Mouse (Mus musculus) spleen, adult 12 weeks (tissue): ENCODE results near the gene Hells.
A peak's percentile ranks its signal among the peaks of the same experiment; 100 is the strongest.

Source experiments
- DNase-seq: peaks from one replicate; pipeline ENCODE4 v3.0.0; 2022; ENCODE audit warnings: low spot score

The Hells gene

GRCm38 (mm10) chr19:38930788-38931565 is at the start of gene Hells:
Gene Hells (plus strand): TSS chr19:38930915.
- peak; percentile 81 for DNase-seq

GRCm38 (mm10) chr19:38901146-38902135 is 29.3 kb upstream of the Hells start:
- DNase-seq: no peak

GRCm38 (mm10) chr19:38902501-38902900 is 28.2 kb upstream of the Hells start:
- DNase-seq: no peak

- DNase-seq: no peak
Measured at GRCm38 (mm10) chr19:38913786-38914185, 16.9 kb upstream of the Hells start.

- no peak for DNase-seq
Measured at GRCm38 (mm10) chr19:38914926-38915325, 15.8 kb upstream of the Hells start.

- DNase-seq: no peak
Measured at GRCm38 (mm10) chr19:38915677-38916076, 15.0 kb upstream of the Hells start.

DNA sequence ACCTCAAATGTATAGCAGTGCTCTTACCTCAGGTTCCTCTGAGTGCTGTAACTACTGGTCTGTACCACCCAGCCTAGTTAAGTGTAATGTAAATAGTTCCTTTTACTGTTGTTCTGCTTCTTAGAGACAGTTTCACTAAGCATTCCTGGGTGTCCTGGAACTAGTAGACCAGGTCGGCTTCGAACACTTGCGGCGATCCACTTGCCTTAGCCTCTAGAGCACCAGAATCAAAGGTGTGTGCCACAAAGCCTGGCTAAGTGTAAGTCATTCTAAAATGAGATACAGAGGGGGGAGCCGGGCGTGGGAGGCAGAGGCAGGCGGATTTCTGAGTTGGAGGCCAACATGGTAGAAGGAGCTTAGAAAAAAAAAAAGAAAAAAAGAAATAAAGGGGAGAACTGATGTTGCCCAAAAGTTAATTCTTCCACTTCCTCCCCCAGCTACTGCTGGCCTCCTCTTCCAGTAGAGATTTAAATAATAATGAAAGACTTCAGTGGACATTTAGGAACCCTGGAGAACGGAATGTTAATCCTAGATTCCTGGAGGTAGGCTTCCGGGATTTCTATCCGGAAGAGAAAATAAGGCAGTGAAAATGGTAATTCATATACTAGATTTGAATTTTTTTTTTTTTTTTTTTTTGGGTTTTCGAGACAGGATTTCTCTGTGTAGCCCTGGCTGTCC is 2.1 kb upstream of the Hells start:
- DNase-seq: no peak

GRCm38 (mm10) chr19:38929471-38930251 is 1.1 kb upstream of the Hells start:
- DNase-seq: no peak

- no peak for DNase-seq
Measured at GRCm38 (mm10) chr19:38930252-38930787, 395 bp upstream of the Hells start.

- DNase-seq: no peak
Measured at GRCm38 (mm10) chr19:38931566-38931890, 813 bp downstream of the Hells start.

- DNase-seq: no peak
Measured at GRCm38 (mm10) chr19:38944590-38945307, 14.0 kb downstream of the Hells start.

DNA sequence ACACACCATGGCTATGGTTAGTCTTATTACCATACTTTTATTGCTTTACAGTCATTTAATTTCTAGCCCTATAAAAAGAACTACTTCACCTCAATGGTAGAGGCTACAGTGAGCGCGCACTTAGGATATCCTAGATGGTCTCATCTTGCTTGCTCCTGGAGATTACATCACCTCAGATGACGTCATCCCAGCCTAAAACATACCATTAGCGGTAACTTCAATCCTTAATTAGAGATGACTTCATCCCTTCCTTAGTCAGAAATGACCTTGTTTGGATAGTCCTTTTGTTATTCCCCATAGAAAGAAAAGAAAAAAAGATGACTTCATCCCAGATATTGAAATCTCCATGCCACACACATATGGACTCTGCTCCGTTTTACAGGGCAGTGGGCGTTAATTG is 40.0 kb downstream of the Hells start:
- DNase-seq: no peak

DNA sequence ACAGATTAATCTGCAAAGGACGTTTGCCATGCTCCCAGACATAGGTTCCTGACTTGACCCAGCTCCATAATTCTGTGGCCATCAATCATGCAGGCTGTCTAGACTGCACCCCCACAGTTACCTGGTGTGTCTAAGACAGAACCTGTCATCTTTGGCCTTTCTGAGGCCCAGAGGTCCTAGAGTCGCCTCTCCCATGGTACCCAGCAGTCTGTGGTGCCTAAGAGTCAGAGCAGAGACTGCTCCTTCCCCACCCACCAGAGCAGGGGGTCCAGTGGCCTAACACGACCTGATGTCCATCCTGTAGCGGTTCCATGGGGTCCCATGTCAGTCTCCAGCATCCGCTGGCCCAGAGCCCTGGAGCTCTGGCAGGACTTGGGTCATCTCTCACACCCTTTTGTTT is 41.9 kb downstream of the Hells start:
- no peak for DNase-seq

- DNase-seq: no peak
Measured at GRCm38 (mm10) chr19:38973666-38974065, 43.0 kb downstream of the Hells start.

DNA sequence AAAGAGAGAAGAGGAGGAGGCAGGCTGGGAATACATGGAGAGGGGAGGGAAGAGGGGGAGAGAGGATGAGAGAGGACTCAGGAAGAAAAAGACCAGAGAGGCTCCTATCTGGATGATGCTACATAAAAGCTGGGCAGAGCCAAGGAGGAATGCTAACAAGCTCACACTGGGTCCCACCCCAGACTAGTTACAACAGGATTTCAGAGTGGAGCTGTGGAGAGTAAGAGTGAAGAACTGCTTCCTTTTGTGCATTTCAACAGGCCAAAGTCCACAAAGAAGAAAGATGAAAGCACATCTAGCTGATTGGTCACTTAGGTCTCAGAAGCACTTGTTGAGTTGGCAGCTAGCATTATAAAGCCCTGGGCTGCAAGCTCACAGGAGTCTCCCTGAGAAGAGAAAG is 45.6 kb downstream of the Hells start:
- no peak for DNase-seq

GRCm38 (mm10) chr19:38981966-38982365 is 51.3 kb downstream of the Hells start:
- DNase-seq: peak; percentile 23

DNA sequence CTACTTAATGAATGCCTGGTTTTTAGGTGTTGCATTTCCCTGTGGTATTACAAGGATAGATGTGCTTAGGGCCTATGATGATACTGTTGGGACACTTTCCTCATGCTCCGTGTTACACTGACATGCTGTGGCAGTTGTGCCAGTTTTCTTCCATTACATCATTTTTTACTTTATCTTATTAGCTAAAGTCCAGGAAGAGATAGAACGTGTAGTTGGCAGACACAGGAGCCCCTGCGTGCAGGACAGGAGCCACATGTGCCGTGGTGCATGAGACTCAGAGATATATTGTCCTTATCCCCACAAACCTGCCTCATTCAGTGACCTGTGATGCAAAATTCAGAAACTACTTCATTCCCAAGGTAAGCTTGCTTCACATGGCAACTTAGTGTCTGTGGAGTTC is 67.5 kb downstream of the Hells start:
- DNase-seq: no peak

DNA sequence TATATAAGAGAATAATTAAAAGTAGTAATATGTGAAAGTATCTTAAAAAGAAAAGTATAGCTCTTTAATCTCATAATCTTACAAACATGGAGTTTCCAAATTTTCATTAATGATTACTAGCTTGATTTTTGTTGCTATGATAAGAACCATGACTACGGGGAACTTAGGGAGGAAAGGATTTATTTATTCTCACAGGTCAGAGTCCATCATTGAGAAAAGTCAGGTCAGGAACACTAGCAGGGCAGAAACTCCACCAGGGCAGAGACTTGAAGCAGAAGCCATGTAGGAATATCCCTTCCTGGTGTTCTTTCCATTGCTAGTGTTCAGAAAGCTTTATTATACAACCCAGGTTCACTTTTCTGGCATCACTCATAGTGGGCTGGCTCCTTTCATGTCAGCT is 68.0 kb downstream of the Hells start:
- no peak for DNase-seq

GRCm38 (mm10) chr19:39005132-39005531 is 74.4 kb downstream of the Hells start:
- no peak for DNase-seq

- DNase-seq: no peak
Measured at GRCm38 (mm10) chr19:39006715-39007114, 76.0 kb downstream of the Hells start, which contains the start of gene Cyp2c55. Gene Cyp2c55 (plus strand): TSS chr19:39007019.
